Mouse (Mus musculus) gastrocnemius, postnatal 4 days (tissue): Measurements from ENCODE around the gene Sv2b. TPM values are rescaled to one million over a fixed set of nuclear protein-coding genes. Genes with fewer than 3 reads are reported as not detected.

Experiments
- DNase-seq, 2 experiments: peaks; one replicate each; pipeline ENCODE4 v3.0.0; 2021 to 2022; ENCODE audit warnings: low spot score in 2 of 2, mixed read lengths in 2 of 2
- total RNA-seq, 2 experiments: library from RNA; stranded (reverse); gene quantifications; 2 replicates each; pipeline ENCODE4 v1.2.3; 2021

The Sv2b gene
- total RNA-seq, 2 experiments from 2014 or later = 2.4 to 3.5 TPM

DNA sequence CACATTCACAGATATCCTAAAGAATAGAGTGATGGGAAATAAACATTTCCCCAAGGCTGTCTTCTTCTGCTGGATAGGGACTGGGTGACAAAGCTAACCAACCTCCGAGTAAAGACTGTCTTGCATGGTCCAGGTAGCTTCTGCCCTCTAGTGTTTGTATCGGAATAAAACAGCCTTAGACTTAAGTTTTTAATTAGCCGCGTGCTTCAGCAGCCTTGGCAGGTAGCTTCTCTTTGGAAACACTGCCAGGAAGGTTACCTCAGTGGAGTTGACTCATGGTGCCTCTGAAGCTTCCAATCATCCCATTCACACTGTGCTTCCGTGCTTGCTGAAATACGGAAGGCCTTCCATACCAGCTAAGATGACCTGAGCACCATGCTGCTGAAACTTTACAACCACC, 198.4 kb downstream of the Sv2b start:
- no peak for DNase-seq

DNA sequence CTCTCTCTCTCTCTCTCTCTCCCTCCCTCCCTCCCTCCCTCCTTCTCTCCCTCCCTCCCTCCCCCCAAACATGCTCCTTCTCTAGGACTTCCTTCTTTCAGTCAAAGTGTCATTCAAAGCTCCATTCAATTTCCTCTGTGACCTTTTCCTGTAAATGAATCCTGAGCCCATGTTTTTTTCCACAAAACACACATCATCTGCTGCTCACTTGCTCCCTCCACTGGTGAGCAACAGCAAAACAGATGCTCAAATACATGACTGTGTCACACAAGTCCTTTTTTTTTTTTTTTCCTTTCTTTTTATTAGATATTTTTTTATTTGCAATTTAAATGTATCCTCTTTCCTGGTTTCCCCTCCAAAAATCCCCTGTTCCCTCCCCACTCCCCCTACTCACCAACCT, 201.6 kb downstream of the Sv2b start:
- peak in 1 of 2 experiments; percentile 18 for DNase-seq

DNA sequence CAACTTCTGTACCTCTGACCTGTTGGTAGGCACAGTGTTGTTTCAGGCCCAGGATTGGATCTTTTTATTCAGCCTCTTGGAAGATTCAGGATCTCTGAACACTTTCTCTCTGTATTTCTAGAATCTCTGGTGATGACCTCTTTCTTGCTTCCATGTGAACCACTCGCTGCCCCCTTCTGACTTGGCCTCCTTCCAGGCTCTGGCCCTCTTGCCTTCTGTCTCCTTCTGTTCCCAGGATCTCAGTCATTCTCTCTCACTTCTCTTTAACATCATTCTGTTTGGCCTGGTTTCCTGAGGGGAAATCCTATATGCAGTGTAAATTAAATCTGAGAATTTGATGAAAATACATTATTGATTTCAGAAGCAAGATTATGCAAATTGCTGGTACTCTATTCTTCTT, 205.2 kb downstream of the Sv2b start:
- no peak for DNase-seq

DNA sequence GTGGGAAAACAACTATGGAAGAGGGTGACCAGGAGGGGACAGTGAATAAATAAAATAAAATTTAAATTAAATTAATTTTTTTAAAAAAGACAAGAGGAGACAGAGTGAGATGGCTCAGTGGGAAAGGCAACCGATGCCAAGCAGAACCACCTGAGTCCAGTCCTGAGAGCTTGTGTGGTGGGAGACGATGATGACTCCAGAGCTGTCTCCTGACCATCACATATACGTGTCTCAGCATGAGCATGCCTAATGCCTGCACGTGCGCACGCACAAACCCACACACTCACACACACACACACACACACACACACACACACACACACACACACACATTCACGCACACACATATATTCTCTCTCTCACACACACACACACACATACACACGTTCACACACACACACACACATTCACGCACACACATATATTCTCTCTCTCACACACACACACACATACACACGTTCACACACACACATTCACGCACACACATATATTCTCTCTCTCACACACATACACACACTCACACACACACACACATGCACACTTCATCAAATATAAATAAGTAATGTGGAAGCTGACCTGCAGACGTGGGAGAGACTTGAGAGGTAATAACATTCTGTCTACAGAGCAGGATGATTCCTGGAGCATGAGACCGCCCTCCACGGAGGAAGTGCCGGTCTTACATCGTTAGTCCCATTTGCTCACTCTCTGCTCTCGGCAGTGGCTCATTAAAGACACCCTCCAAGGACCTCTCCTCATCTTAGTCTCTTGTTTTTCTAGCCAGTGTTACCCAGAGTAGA, 206.3 kb downstream of the Sv2b start:
- DNase-seq = no peak

DNA sequence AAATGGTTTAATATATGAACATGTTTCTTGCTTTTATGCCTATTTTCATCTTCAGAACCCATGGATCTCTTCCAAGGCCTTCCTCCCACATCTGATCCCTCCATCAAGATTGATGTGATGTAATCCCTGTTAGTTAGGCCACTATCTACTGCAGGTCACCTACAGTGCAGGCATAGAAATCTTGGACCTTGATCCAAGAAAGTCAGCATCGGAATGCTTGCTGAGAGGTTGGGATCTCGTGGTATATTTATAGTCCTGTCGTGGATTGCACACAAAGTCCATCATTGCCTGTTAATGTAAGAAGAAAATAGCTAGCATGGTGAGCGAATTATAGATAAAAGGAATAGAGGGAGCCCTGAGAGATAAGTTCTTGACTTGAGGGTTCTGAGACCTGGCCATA, 223.6 kb downstream of the Sv2b start:
- no peak for DNase-seq

DNA sequence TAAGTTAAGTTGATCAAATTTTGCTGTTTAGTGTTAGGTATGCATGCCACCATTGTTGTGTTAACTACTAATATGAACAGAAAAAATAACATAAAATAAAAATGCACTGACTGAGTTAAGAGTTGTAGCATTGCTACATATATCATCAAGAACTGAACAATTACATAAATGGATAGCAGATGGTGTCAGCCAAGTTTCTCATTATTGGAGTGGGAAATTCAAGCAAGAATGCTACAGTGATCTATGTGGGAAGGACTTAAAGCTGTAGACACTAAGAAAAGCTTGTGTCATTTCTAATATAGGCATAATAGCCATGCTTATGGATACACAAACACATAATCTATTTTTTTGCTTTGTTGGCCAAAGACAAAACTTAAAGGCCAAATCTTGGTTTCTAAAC, 228.9 kb downstream of the Sv2b start:
- no peak for DNase-seq

DNA sequence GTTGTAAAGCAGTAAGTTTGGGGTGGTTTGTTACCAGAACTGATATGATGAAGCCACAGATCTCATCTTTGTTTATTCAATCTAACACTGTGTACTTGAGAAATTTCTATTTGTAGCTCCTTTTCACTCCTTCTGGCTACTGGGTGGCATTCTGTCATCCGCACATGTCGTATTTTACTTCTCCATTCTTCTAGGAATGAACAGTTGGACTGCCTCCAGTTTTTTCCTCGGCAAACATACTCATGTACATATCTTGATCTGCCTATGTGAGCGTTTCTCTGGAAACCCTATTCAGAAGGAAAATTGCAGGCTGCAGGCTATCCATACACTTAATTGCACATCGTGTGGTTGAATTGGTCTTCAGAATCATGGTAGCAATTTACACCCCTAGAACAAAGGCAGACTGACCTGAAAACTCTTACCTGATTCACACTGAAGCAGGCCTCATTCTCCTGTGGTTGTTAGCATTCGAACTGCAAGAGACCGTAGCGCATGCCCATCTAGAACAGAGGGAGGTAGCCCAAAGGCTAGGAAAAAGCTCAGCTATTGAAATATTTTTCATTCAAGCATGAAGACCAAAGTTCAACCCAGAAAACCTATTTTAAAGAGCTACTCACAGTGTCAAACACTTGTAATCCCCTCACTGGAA, 231.4 kb downstream of the Sv2b start:
- no peak for DNase-seq

Other genes starting within 250 kb of the Sv2b start
- 100 to 1,000 TPM in 1 of 2 experiments, 10 to 100 TPM in 1; 88.7 to 102 TPM for gene Akap13, start 146.3 kb upstream of the Sv2b start, total RNA-seq